Mouse (Mus musculus): ENCODE results near the gene Bod1. TPM values are rescaled to one million over a fixed set of nuclear protein-coding genes. Genes with fewer than 3 reads are reported as not detected.

Gene Bod1
- polyA plus RNA-seq, 1 experiment from 2014 or later = 98.4 TPM

DNA sequence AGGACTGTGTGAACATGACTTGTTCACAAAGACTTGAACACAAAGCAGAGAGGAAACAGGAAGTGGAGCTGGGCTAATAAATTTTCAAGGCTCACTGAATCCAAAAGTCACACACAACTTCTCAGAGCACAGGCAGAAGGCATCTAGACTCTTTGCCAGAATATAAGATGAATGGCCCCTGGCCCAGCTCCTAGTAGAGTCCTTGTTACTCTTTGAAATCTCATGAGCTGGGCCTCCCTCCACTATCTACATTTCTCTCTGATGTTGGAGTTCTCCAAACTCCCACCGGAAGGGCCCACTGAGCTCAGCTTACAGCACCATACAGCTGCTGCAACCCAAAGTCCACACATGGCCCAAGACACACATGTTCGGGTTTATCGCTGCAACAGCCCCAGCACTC, 30.2 kb upstream of the Bod1 start:
- Histone ChIP-seq H3K4me2 (ENCODE audit: low read length) (no peak overlapping the region), H3K27ac (replicated peaks in 1 of 2; ENCODE audit: control insufficient read depth in 1 of 2, insufficient read depth in 1 of 2, low read depth in 2 of 2, low read length in 2 of 2) (no peak overlapping the region), H3K4me1 (ENCODE audit: control insufficient read depth in 2 of 2, insufficient read depth in 2 of 2, low read length in 2 of 2) (no peaks in the 10 kb centered on the region), H3K36me3 (ENCODE audit: control insufficient read depth, insufficient read depth, low read length) (no peaks in the 10 kb centered on the region), H3K9ac (ENCODE audit: low read length) (no peak overlapping the region), H3K4me3 (ENCODE audit: control insufficient read depth in 1 of 2, insufficient read depth in 1 of 2, low read depth in 1 of 2, low read length in 2 of 2) (no peak overlapping the region), H3K9me3 (ENCODE audit: control insufficient read depth, low read length) (no peaks in the 10 kb centered on the region), H3K27me3 (ENCODE audit: control insufficient read depth, insufficient read depth, low read length) (no peaks in the 10 kb centered on the region)
- 85% methylated on average over 3 of the region's 3 CpGs for WGBS
- no peak for ATAC-seq (ENCODE audit: insufficient number of reproducible peaks, insufficient read depth, low FRiP score, low read depth)

DNA sequence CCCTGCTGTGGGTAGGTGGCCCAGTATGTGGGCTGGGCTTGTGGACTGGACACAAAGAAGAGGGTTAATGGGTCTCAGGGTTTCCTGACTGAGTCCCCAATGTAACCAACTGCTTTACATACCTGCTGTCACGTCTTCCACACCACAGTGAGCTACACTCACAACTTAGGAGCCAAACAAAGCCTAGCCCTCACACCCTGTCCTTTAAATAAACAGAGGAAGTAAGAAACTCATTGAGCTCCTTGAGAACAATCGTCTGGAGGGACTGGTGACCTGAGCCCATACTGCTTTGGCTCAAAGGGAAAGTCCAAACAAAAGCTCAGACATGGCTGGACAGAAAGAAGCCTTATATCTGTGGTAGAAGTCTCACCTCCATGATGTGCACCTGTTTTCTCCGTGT, 27.8 kb upstream of the Bod1 start:
- WGBS = 45% methylated on average over 3 of the region's 3 CpGs
- H3K27me3 ChIP-seq (ENCODE audit: control insufficient read depth, insufficient read depth, low read length) = no peaks in the 10 kb centered on the region
- H3K9me3 ChIP-seq (ENCODE audit: control insufficient read depth, low read length) = no peaks in the 10 kb centered on the region
- no peak for ATAC-seq (ENCODE audit: insufficient number of reproducible peaks, insufficient read depth, low FRiP score, low read depth)
- H3K9ac ChIP-seq (ENCODE audit: low read length) = no peak overlapping the region
- H3K4me1 ChIP-seq (ENCODE audit: control insufficient read depth in 2 of 2, insufficient read depth in 2 of 2, low read length in 2 of 2) = no peaks in the 10 kb centered on the region
- no peaks in the 10 kb centered on the region for H3K36me3 ChIP-seq (ENCODE audit: control insufficient read depth, insufficient read depth, low read length)
- H3K4me2 ChIP-seq (ENCODE audit: low read length) = no peak overlapping the region
- H3K27ac ChIP-seq (replicated peaks in 1 of 2; ENCODE audit: control insufficient read depth in 1 of 2, insufficient read depth in 1 of 2, low read depth in 2 of 2, low read length in 2 of 2) = no peak overlapping the region
- H3K4me3 ChIP-seq (ENCODE audit: control insufficient read depth in 1 of 2, insufficient read depth in 1 of 2, low read depth in 1 of 2, low read length in 2 of 2) = no peak overlapping the region

DNA sequence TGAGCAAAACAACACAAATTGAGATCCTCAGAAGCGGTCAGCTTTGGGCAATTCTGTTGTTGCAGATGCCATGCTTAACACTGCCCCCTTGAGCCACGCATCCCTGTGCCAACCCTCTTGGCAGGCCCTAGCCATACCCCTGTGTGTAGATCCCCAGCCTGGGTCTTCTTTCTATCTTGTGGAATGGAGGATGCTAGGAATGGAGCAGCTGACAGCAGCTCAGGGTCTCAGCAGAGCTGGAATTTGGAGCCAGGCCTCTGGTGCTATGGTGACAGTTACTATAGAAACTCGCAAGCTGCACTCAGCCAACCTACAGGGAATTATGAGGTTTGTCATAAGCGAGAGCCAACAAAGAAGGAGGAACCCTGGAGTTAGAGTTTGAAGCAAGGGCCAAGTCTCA, 23.1 kb upstream of the Bod1 start:
- Histone ChIP-seq H3K4me1 (ENCODE audit: control insufficient read depth in 2 of 2, insufficient read depth in 2 of 2, low read length in 2 of 2) (0 out of 4 replicates have a peak, but pooled peaks cover 0 to 2% of the 10 kb centered on the region in 2 experiments), H3K27me3 (ENCODE audit: control insufficient read depth, insufficient read depth, low read length) (no peaks in the 10 kb centered on the region), H3K4me2 (ENCODE audit: low read length) (no peak overlapping the region), H3K9ac (ENCODE audit: low read length) (no peak overlapping the region), H3K27ac (replicated peaks in 1 of 2; ENCODE audit: control insufficient read depth in 1 of 2, insufficient read depth in 1 of 2, low read depth in 2 of 2, low read length in 2 of 2) (no peak overlapping the region), H3K36me3 (ENCODE audit: control insufficient read depth, insufficient read depth, low read length) (no peaks in the 10 kb centered on the region), H3K4me3 (ENCODE audit: control insufficient read depth in 1 of 2, insufficient read depth in 1 of 2, low read depth in 1 of 2, low read length in 2 of 2) (no peak overlapping the region), H3K9me3 (ENCODE audit: control insufficient read depth, low read length) (no peaks in the 10 kb centered on the region)
- no peak for ATAC-seq (ENCODE audit: insufficient number of reproducible peaks, insufficient read depth, low FRiP score, low read depth)
- 84% methylated on average over 4 of the region's 4 CpGs for WGBS

DNA sequence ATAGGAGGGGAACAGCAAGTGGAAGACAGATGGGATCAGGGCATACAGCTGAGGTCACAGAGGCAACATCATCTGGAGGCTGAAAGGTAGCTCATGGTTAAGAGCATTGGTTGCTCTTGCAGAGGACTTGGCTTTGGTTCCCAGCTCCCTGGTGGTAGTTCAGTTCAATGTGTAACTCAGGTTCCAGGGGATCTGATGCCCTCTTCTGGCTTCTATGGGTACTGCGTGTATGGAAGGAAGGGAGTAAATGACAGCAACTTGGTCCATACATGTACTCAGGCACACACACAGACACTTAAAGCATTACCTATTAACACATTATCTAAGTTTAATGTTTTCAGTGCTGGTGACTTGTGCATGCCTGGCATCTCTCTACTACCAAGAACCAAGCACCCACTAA, 22.4 kb upstream of the Bod1 start:
- Histone ChIP-seq H3K9me3 (ENCODE audit: control insufficient read depth, low read length) (no peaks in the 10 kb centered on the region), H3K27me3 (ENCODE audit: control insufficient read depth, insufficient read depth, low read length) (no peaks in the 10 kb centered on the region), H3K9ac (ENCODE audit: low read length) (no peak overlapping the region), H3K4me3 (ENCODE audit: control insufficient read depth in 1 of 2, insufficient read depth in 1 of 2, low read depth in 1 of 2, low read length in 2 of 2) (no peak overlapping the region), H3K27ac (replicated peaks in 1 of 2; ENCODE audit: control insufficient read depth in 1 of 2, insufficient read depth in 1 of 2, low read depth in 2 of 2, low read length in 2 of 2) (no peak overlapping the region), H3K36me3 (ENCODE audit: control insufficient read depth, insufficient read depth, low read length) (no peaks in the 10 kb centered on the region), H3K4me2 (ENCODE audit: low read length) (no peak overlapping the region), H3K4me1 (ENCODE audit: control insufficient read depth in 2 of 2, insufficient read depth in 2 of 2, low read length in 2 of 2) (0 out of 4 replicates have a peak, but pooled peaks cover 0 to 2% of the 10 kb centered on the region in 2 experiments)
- WGBS = 94% methylated on average over 1 of the region's 1 CpGs
- ATAC-seq (ENCODE audit: insufficient number of reproducible peaks, insufficient read depth, low FRiP score, low read depth) = no peak

DNA sequence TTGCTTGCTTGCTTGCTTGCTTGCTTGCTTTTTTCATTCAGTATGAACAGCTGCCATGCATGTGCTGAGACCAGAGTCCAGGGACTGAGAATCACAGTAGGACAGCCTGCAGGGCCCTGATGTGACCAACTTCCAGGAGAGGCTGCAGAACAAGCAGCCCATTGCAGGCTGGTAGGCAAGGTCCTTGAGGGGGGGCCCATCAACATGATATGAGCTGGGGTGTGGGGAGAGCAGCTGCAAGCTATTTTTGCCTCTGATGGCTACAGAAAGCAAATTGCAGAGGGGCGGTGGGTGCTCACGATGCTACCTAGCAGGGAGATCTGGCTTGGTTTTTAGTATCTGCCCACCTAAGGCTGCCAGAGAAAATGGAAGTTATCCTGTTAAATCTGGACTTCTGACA, 21.6 kb upstream of the Bod1 start:
- 81% methylated on average over 2 of the region's 2 CpGs for WGBS
- Histone ChIP-seq H3K27me3 (ENCODE audit: control insufficient read depth, insufficient read depth, low read length) (no peaks in the 10 kb centered on the region), H3K9ac (ENCODE audit: low read length) (no peak overlapping the region), H3K27ac (replicated peaks in 1 of 2; ENCODE audit: control insufficient read depth in 1 of 2, insufficient read depth in 1 of 2, low read depth in 2 of 2, low read length in 2 of 2) (no peak overlapping the region), H3K4me2 (ENCODE audit: low read length) (no peak overlapping the region), H3K9me3 (ENCODE audit: control insufficient read depth, low read length) (no peaks in the 10 kb centered on the region), H3K4me3 (ENCODE audit: control insufficient read depth in 1 of 2, insufficient read depth in 1 of 2, low read depth in 1 of 2, low read length in 2 of 2) (no peak overlapping the region), H3K36me3 (ENCODE audit: control insufficient read depth, insufficient read depth, low read length) (no peaks in the 10 kb centered on the region), H3K4me1 (ENCODE audit: control insufficient read depth in 2 of 2, insufficient read depth in 2 of 2, low read length in 2 of 2) (0 out of 4 replicates have a peak, but pooled peaks cover 0 to 2% of the 10 kb centered on the region in 2 experiments)
- no peak for ATAC-seq (ENCODE audit: insufficient number of reproducible peaks, insufficient read depth, low FRiP score, low read depth)

DNA sequence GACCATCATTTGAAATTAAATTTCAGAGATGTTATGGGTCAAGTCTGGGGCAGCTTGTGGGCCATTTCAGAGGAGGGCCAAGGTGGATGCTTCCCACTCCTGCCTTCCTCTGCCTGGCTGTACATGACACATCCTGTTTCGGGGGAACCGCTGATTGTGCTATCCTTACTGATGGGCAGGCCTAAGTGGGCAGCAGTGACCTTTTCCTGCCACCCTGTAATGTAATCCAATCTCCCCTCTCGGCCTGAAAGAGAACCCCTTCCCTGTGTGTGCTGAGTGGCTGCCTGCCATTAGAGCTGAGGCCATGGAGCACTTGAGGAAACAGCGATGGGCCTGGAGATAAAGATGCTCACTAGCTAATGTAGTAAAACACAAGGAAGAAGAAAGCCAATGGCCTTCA, 17.3 kb upstream of the Bod1 start:
- H3K27me3 ChIP-seq (ENCODE audit: control insufficient read depth, insufficient read depth, low read length) = no peaks in the 10 kb centered on the region
- H3K36me3 ChIP-seq (ENCODE audit: control insufficient read depth, insufficient read depth, low read length) = no peaks in the 10 kb centered on the region
- no peak for ATAC-seq (ENCODE audit: insufficient number of reproducible peaks, insufficient read depth, low FRiP score, low read depth)
- H3K4me3 ChIP-seq (ENCODE audit: control insufficient read depth in 1 of 2, insufficient read depth in 1 of 2, low read depth in 1 of 2, low read length in 2 of 2) = no peak overlapping the region
- 0 out of 4 replicates have a peak, but pooled peaks cover 0 to 2% of the 10 kb centered on the region in 2 experiments for H3K4me1 ChIP-seq (ENCODE audit: control insufficient read depth in 2 of 2, insufficient read depth in 2 of 2, low read length in 2 of 2)
- WGBS = 49% methylated on average over 4 of the region's 4 CpGs
- no peaks in the 10 kb centered on the region for H3K9me3 ChIP-seq (ENCODE audit: control insufficient read depth, low read length)
- no peak overlapping the region for H3K4me2 ChIP-seq (ENCODE audit: low read length)
- no peak overlapping the region for H3K27ac ChIP-seq (replicated peaks in 1 of 2; ENCODE audit: control insufficient read depth in 1 of 2, insufficient read depth in 1 of 2, low read depth in 2 of 2, low read length in 2 of 2)
- no peak overlapping the region for H3K9ac ChIP-seq (ENCODE audit: low read length)

DNA sequence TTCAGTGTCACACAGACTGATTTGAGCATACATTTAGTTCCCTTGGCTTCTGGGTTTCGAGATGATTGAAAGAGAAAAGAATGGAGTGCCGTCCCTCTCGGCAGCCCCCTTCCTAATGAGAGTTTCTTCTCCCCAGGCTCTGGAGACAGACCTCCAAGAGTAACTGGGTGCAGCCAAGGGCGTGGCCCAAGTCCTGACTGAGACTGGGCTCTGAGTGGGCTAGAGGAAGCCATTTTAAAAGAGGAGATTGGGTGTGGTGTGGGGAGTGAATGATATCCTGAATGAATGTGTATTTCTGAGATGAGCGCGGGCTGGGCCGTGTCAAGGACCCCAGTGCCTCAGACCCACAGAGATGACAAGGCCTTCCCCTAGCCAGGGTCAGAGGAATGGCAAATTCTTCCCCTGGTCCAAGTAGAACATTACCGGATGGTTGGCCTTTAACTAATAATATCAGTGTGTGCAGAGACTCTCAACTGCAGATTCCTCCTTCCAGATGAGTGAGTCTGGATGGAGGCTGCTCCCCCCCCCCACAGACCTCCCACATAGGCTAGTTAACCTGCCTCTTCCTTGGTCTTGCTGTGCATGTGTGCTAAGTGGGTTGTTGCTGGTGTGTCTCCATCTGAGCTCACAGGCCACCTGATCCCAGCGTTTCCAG, 13.4 kb upstream of the Bod1 start:
- Histone ChIP-seq H3K36me3 (ENCODE audit: control insufficient read depth, insufficient read depth, low read length) (no peaks in the 10 kb centered on the region), H3K27ac (replicated peaks in 1 of 2; ENCODE audit: control insufficient read depth in 1 of 2, insufficient read depth in 1 of 2, low read depth in 2 of 2, low read length in 2 of 2) (no peak overlapping the region), H3K4me3 (ENCODE audit: control insufficient read depth in 1 of 2, insufficient read depth in 1 of 2, low read depth in 1 of 2, low read length in 2 of 2) (no peak overlapping the region), H3K4me2 (ENCODE audit: low read length) (no peak overlapping the region), H3K4me1 (ENCODE audit: control insufficient read depth in 2 of 2, insufficient read depth in 2 of 2, low read length in 2 of 2) (peaks cover 0 to under 1% of the 10 kb centered on the region in 2 experiments; a peak in 1 of 4 replicates), H3K9me3 (ENCODE audit: control insufficient read depth, low read length) (no peaks in the 10 kb centered on the region), H3K9ac (ENCODE audit: low read length) (no peak overlapping the region), H3K27me3 (ENCODE audit: control insufficient read depth, insufficient read depth, low read length) (no peaks in the 10 kb centered on the region)
- ATAC-seq (ENCODE audit: insufficient number of reproducible peaks, insufficient read depth, low FRiP score, low read depth) = no peak
- WGBS = 84% methylated on average over 9 of the region's 9 CpGs

DNA sequence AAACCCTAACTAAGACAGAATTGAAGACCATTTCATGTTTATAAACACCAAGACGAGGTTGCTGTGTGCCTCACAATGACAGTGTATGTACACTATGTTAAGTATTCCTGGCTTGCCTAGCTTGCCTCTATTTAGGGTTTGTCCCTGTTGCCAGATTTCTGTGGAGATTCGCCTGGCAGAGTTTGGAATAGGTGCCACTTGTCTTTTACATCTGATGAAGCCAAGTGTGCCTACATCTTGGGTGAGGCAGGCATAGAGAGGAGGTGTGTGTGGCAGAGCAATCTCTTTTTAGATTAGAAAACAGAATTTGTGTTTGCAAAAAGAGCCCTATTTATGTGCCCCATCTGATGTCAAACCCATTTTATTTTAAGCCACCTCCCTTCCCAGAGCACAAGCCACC, 12.4 kb upstream of the Bod1 start:
- no peaks in the 10 kb centered on the region for H3K9me3 ChIP-seq (ENCODE audit: control insufficient read depth, low read length)
- 77% methylated on average over 2 of the region's 2 CpGs for WGBS
- H3K4me1 ChIP-seq (ENCODE audit: control insufficient read depth in 2 of 2, insufficient read depth in 2 of 2, low read length in 2 of 2) = peaks cover 0 to 2% of the 10 kb centered on the region in 2 experiments; a peak in 1 of 4 replicates
- no peaks in the 10 kb centered on the region for H3K27me3 ChIP-seq (ENCODE audit: control insufficient read depth, insufficient read depth, low read length)
- no peak overlapping the region for H3K9ac ChIP-seq (ENCODE audit: low read length)
- no peaks in the 10 kb centered on the region for H3K36me3 ChIP-seq (ENCODE audit: control insufficient read depth, insufficient read depth, low read length)
- H3K27ac ChIP-seq (replicated peaks in 1 of 2; ENCODE audit: control insufficient read depth in 1 of 2, insufficient read depth in 1 of 2, low read depth in 2 of 2, low read length in 2 of 2) = no peak overlapping the region
- no peak for ATAC-seq (ENCODE audit: insufficient number of reproducible peaks, insufficient read depth, low FRiP score, low read depth)
- H3K4me3 ChIP-seq (ENCODE audit: control insufficient read depth in 1 of 2, insufficient read depth in 1 of 2, low read depth in 1 of 2, low read length in 2 of 2) = no peak overlapping the region
- no peak overlapping the region for H3K4me2 ChIP-seq (ENCODE audit: low read length)
